ENCODE assay signal across 14 mouse cellular contexts in the genomic region with DNA sequence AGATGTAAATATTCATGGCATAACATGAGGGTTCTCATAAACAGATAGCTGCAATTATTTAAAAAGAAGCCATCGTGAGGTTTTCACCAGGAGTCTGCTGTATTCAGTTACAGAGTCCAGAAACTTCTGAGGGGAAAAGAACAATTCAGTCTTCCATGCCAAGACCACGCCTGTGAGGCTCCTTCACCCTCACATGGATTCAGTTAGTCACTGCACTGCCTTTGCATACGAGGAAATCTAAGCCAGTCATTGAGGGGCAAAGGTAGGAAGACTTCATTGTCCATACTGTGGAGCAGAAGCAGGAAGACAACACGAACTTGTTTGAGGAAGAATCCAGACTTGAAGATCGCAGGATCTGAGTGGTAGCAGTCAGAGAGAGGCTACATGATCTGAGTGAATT.
"Had no signal": no experiment of that assay in that cellular context is flagged by ENCODE, and none has a peak within 500 bp of the region (broad histone marks: within the 10 kb centered on the region; RNA-seq: fewer than 3 reads in every experiment).

No protein-coding gene starts in this region.

- H3K4me1 ChIP-seq: liver, embryonic 13.5 days; midbrain, embryonic 13.5 days; neural tube, embryonic 15.5 days had no signal

- H3K9ac ChIP-seq: liver, embryonic 13.5 days; liver, postnatal 0 days; midbrain, embryonic 13.5 days; neural tube, embryonic 15.5 days had no signal

- H3K36me3 ChIP-seq: liver, embryonic 13.5 days; midbrain, embryonic 13.5 days; neural tube, embryonic 15.5 days had no signal

- ATAC-seq: liver, postnatal 0 days; lung, postnatal 0 days; midbrain, embryonic 13.5 days had no signal

- H3K9me3 ChIP-seq: liver, embryonic 13.5 days; midbrain, embryonic 13.5 days; neural tube, embryonic 15.5 days had no signal

- DNase-seq: kidney, adult 8-10 months; kidney, postnatal 36 days; liver; liver, embryonic 13.5 days; liver, postnatal 0 days; lung, postnatal 36 days; right cerebral cortex, adult 18-20 months; thymus, postnatal 4 days had no signal

- H3K27me3 ChIP-seq: liver, embryonic 13.5 days; midbrain, embryonic 13.5 days; neural tube, embryonic 15.5 days had no signal

- H3K4me2 ChIP-seq: liver, embryonic 13.5 days; midbrain, embryonic 13.5 days; neural tube, embryonic 15.5 days had no signal

- H3K4me3 ChIP-seq: liver, embryonic 13.5 days; midbrain, embryonic 13.5 days; myocyte; neural tube, embryonic 15.5 days had no signal

- H3K27ac ChIP-seq: kidney, postnatal 0 days; liver, embryonic 13.5 days; midbrain, embryonic 13.5 days; neural tube, embryonic 15.5 days; stomach, postnatal 0 days had no signal
